Mouse (Mus musculus): ENCODE measurements around the gene Rbp4. TPM values are rescaled to one million over a fixed set of nuclear protein-coding genes. Genes with fewer than 3 reads are reported as not detected.

Rbp4 gene
- total RNA-seq, 4 experiments from 2014 or later: 1.1 to 5.7 (median 2.5) TPM

DNA sequence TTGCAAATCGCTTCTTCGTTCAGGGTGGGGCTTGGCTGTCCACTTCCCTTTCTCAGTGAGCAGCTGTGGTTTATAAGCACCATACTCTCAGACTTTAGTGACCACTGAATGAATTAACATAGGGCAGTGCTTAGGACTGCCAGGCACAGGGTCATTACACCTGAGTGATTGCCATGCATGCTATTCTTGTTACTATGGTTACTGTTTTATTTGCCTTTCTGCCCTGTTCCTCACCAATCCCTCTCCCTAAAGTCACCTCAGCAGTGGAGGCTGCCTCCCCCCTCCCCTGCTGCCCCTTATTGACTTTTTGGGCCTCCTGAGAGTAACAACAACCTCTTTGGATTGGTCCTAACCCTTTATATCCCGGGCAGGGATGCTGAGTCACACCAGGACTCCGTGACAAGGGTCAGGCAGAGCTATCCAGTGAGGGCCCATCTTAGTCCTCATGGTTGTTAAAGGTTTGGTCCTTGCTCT is 33.5 kb downstream of the Rbp4 start:
- no peak for DNase-seq (ENCODE audit: low spot score in 2 of 2)

DNA sequence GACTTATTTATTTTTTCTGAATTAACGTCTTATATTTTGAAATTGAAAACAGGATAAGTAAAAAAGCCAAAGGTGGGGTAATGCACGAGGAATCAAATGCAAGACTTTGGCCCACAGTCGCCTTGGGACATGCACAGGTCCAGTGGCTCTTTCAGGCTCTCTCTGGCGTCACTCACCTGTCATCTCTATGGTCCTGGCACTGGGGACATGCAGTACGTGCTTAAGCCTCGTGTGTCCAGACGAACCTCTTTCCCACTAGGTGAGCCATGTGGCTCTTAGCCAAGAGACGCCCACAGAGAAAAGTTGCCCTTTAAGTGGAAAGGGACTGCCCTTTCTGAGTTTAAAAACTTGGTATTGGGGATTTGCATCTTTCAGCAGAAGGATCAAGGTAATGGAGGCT is 35.7 kb downstream of the Rbp4 start:
- DNase-seq (ENCODE audit: low spot score in 2 of 2): no peak

DNA sequence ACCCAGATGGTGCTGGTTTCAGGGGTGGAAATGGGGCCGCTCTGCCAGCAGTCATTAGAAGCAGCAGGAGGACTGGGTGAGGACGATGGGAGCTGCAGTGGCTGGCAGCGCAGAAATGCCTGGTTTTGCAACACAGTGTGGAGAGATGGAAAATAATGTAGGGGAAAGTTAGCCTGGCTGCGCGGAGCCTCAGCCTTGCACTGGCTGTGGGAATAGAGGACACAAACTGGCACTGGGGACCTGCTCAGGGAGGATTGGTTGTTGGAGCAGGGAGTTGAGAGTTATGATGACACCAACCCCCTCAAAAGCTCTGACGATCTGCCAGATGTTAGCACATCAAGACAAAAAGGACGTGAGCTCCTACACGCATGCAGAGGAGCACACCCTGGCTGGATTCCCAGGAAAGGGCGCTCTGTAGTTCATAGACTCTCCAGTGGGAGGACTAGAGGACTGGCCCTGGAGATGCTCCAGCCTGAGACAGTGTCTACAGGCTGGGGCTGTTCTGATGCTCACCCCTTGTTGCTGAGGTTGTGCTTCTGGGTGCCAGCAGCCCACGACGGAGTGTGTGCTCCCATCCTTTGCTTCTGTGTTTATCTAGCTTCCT is 38.0 kb downstream of the Rbp4 start:
- no peak for DNase-seq (ENCODE audit: low spot score in 2 of 2)

DNA sequence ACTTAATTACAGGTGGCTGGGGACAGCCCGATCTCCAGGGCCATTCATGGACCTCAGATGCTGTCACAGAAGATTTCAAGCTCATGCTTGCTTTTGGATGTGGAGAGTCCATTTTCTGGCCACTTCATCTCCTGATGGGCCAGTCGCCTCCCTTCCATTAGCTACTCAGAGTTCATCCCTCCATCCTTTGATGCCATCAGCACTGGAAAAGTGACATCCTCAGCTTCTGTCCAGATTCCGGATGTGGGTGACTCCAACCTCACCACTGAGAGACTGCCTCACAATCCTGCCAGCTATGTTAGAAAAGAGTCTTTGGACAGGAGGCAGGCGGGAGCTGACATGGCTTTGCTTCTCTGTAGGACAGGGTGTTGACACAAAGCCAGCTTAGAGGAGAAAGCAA is 39.2 kb downstream of the Rbp4 start:
- no peak for DNase-seq (ENCODE audit: low spot score in 2 of 2)

DNA sequence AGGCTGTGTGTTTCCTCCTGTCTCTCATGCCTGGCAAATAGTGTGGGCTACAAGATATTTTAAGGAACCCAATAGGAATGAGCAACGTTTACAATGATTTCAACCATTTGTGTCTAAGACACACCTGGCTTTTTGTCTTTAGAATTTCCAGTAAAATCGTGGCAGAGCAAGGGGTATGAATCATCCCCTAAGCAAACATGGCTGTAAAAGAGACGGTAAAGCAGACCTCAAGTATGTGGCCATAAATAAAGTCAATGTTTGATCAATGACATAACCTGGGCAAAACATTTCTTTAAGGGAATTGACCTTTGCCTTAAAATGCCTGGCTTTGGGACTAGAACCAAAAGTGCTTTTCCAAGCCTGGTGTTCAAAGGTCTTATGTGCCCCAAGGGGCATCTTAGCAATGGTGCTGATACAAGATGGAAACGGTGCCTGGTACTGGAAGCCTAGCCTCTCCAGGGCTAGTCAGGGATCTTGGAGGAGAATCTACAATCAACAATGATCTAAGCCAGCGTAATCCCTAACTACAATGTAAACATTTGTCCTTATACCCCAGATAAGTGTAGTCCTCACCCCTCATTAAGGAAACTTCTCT is 42.1 kb downstream of the Rbp4 start:
- DNase-seq (ENCODE audit: low spot score in 2 of 2): no peak

DNA sequence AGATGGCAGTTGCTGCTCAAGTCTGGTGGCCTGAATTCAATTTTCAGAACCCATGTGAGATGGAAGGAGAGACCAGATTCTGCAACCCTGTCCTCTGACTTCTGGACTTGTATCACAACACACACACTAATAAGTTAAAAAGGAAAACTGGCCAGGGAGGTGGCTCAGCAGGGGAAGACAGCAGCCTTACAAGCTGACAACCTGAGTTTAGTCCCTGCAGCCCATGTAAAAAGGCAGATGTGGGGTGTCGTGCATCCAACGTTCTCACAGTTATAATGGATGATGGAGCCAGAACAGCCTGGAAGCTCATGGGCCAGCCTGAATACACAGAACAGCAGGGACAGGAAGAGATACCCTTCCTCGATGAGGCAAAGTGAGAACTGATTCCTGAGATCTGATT is 43.7 kb downstream of the Rbp4 start:
- DNase-seq (ENCODE audit: low spot score in 2 of 2): no peak

DNA sequence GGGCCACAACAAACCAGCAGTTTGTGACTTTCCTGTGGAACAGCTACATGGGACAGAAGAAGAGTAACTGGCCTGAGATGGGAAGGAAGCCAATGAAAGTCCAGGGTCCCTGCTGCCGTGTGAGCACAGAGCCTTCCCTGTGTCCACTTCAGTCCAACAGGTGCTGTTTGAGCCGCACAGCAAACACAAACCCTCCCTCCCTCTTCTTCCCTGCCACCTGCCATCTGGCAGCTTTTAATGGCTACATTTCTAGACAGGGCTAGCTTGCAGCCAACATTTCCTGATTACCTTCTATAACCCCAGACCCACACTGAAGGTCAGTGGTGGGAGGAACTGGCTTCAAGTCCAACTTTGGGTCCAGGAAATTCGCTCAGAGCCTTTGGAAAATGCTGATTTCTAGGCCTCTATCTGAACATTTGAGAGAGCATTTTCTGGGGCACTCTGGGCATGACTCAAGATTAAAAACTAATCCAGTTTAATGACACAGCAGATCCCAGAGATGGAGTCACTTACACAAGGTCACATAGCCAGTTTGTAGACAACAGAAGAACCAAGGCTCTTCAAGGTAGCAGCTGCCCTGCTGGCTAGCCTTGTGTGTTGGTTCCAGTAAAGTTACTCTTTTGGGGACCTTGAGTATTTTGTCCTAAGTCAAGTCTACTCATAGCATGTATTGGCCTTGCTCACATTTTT is 47.1 kb downstream of the Rbp4 start:
- DNase-seq (ENCODE audit: low spot score in 2 of 2): no peak

- DNase-seq (ENCODE audit: low spot score in 2 of 2): no peak
These were observed 48.8 kb downstream of the Rbp4 start for GRCm38 (mm10) chr19:38076251-38076650.

DNA sequence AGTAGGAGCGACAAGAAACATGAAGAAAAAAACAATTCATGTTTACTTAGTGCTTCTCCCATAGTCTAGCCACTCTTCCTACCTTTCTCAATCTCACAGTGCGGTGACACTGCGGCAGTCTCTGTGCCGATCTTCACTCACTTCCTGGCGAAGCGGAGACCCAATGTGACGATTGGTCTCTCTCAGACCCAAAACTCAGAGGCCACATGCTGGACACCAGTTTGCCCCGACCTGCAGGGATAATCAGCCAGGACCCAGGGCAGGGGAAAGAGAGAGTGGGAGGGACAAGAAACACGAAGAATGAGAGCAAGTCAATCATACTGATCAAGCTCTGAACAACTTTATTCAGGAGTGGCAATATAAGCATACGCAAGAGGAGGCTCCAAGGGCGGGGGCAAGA is 50.0 kb downstream of the Rbp4 start:
- DNase-seq (ENCODE audit: low spot score in 2 of 2): no peak

GRCm38 (mm10) chr19:38073226-38073625 is 51.9 kb downstream of the Rbp4 start:
- no peak for DNase-seq (ENCODE audit: low spot score in 2 of 2)

Other genes with a start within 250 kb of the Rbp4 start
- gene Myof, start 81.7 kb downstream of the Rbp4 start, total RNA-seq (2022): 1 to 10 TPM; 4.0 to 5.8 (median 5.0) TPM
- gene Cep55, start 70.3 kb downstream of the Rbp4 start, total RNA-seq (2022): not detected
- under 1 TPM in 2 of 4 experiments, not detected in 2; 0.35 to 0.54 TPM for gene Ffar4, start 28.2 kb downstream of the Rbp4 start, total RNA-seq (2022)
- not detected for gene Pde6c, start 7.5 kb upstream of the Rbp4 start, total RNA-seq (2022)
- gene Fra10ac1, start 98.9 kb upstream of the Rbp4 start, total RNA-seq (2022): 10 to 100 TPM in 2 of 4 experiments, 1 to 10 TPM in 2; 7.6 to 11.5 (median 9.4) TPM
- 1 to 10 TPM; 1.7 to 4.1 (median 3.1) TPM for gene Lgi1, start 139.3 kb upstream of the Rbp4 start, total RNA-seq (2022)